Mouse (Mus musculus): Measurements from ENCODE around the gene Duox1. TPM values are rescaled to one million over a fixed set of nuclear protein-coding genes. Genes with fewer than 3 reads are reported as not detected.

Duox1 gene
- polyA plus RNA-seq, 1 experiment from 2014 or later = 0.03 TPM

- 0 out of 2 replicates have a peak, but pooled peaks cover 3% of the 10 kb centered on the region for H3K27me3 ChIP-seq
- WGBS = 82% methylated on average over 3 of the region's 3 CpGs
- no peak for ATAC-seq (replicated peaks; ENCODE audit: insufficient number of reproducible peaks, insufficient read depth, low FRiP score, low read depth)
Measured at GRCm38 (mm10) chr2:122347257-122347656, 31.8 kb downstream of the Duox1 start.

DNA sequence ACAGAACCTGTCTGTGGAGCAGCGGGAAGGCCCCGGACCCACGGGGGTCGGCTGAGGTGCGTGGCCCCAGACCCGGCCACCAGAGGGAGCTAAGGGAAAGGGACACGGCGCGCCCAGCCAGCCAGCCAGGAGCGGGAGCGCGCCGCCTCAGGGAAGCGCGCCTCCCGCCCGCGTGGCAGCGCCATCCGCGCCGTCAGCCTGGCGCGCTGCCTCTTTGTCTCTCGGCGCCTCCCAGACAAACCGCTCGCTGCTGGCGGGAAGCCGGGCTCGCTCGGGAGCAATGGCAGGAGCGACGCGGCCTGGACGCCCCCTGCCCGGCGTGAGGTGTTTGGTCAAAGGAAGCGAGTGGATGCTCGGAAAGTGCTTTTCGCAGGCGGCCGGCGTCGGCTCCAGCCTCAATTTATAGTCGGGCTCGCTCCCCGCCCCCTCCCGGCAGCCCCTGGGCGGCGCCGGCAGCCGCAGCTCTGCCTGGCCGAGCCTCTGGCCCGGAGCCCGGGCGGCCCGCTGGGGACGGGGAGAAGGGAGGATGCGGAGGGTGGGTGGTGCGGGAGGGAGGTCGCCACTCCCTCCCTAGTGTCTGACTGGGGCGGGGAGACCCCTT is 33.2 kb downstream of the Duox1 start:
- Histone ChIP-seq H3K36me3 (no peaks in the 10 kb centered on the region), H3K9me3 (replicated peaks) (no peaks in the 10 kb centered on the region), H3K4me1 (replicated peaks) (peaks cover 28% of the 10 kb centered on the region), H3K4me2 (peak overlapping the region; percentile 87), H3K27me3 (0 out of 2 replicates have a peak, but pooled peaks cover 3% of the 10 kb centered on the region), H3K27ac (peak overlapping the region; percentile 98), H3K9ac (peak overlapping the region; percentile 87), H3K4me3 (peak overlapping the region; percentile 70)
- ATAC-seq (replicated peaks; ENCODE audit: insufficient number of reproducible peaks, insufficient read depth, low FRiP score, low read depth) = peak; percentile 88
- WGBS = under 1% methylated on average over 58 of the region's 63 CpGs

More at GRCm38 (mm10) chr2:122347257-122347656, 31.8 kb downstream of the Duox1 start:
- H3K4me1 ChIP-seq (replicated peaks) = peaks cover 26% of the 10 kb centered on the region
- H3K4me3 ChIP-seq = no peak overlapping the region
- H3K9ac ChIP-seq = no peak overlapping the region
- no peaks in the 10 kb centered on the region for H3K36me3 ChIP-seq
- H3K4me2 ChIP-seq = no peak overlapping the region
- H3K27ac ChIP-seq = no peak overlapping the region
- H3K9me3 ChIP-seq (replicated peaks) = no peaks in the 10 kb centered on the region

DNA sequence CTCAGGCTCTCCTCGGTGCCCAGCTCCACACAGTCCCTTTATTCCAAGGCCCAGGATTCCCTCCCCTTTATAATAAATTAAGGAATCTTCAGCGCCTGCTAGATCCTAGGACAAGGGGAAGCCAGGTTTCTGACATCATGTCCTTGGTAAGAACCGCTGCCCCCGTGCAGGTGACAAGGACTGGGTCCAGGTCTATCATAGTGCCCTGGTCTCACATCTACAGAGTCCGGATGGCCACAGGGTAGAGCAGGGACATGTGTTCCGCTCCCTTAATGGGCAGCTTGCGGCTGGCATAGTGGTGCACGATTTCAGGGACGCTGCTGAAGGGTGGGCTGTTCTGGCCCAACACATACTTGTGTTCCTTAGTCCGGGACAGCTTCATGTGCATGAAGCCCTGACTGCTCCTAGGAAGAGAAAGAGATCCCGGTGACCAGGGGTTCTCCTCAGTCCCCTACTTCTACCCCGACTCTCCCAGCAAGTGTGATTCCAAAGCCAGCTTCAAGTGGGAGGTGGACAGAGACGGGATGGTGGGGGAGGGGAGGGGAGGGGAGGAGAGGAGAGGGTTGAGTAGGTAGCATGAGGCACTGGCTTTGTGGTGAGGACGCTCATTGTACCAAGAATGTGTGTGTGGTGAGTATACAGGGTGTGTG is 33.8 kb downstream of the Duox1 start:
- Histone ChIP-seq H3K9me3 (replicated peaks) (no peaks in the 10 kb centered on the region), H3K4me3 (peak overlapping the region; percentile 70), H3K9ac (peak overlapping the region; percentile 87), H3K27ac (peak overlapping the region; percentile 98), H3K36me3 (no peaks in the 10 kb centered on the region), H3K27me3 (0 out of 2 replicates have a peak, but pooled peaks cover 3% of the 10 kb centered on the region), H3K4me2 (peak overlapping the region; percentile 87), H3K4me1 (replicated peaks) (peaks cover 35% of the 10 kb centered on the region)
- ATAC-seq (replicated peaks; ENCODE audit: insufficient number of reproducible peaks, insufficient read depth, low FRiP score, low read depth) = peak; percentile 14; the same call in 1 of the 2 replicates
- 5% methylated on average over 14 of the region's 14 CpGs for WGBS

DNA sequence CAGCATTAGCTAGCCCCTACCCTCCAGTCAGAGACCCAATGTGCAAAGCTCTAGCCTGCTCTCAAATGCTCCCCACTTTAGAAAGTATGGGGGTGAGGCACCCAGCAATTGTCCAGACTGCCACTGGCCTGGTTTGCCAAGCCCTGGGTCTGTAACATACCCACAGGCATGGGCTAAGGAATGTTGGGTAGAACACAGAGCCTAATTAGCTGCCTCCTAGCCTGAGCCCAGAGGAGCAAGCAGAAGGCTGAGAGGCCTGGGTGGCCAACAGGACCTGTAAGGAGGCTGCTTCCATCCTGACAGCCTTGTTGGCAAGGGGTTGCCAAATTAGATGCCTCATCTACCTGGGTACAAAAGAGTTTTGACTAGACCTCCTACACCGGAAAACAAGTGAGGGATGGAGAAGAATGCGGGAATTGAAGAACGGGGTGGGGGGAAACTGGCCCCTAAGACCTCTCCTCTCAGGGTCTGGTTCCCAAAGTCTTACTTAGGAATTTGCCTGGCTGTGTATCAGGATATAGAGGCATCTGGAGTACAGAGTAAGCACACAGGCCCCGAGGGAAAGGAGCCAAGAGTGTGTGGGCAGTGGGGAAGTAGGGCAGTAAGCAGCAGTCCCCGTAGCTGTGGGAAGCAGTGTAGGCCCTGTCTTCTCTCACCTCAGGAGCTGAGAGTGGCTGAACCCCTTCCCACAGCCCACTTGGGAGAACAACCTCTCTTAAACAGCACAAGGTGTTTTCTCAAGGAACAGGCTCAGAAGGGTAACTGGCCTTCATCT is 35.9 kb downstream of the Duox1 start:
- WGBS = 60% methylated on average over 5 of the region's 5 CpGs
- 0 out of 2 replicates have a peak, but pooled peaks cover 3% of the 10 kb centered on the region for H3K27me3 ChIP-seq
- no peaks in the 10 kb centered on the region for H3K9me3 ChIP-seq (replicated peaks)
- no peak overlapping the region for H3K4me3 ChIP-seq
- no peak for ATAC-seq (replicated peaks; ENCODE audit: insufficient number of reproducible peaks, insufficient read depth, low FRiP score, low read depth)
- peak overlapping the region; percentile 46 for H3K27ac ChIP-seq
- no peak overlapping the region for H3K4me2 ChIP-seq
- H3K9ac ChIP-seq = no peak overlapping the region
- peaks cover 40% of the 10 kb centered on the region for H3K4me1 ChIP-seq (replicated peaks)
- no peaks in the 10 kb centered on the region for H3K36me3 ChIP-seq

GRCm38 (mm10) chr2:122351931-122352329 is 36.5 kb downstream of the Duox1 start:
- H3K4me2 ChIP-seq = no peak overlapping the region
- H3K4me3 ChIP-seq = no peak overlapping the region
- peak overlapping the region; percentile 46 for H3K27ac ChIP-seq
- no peak for ATAC-seq (replicated peaks; ENCODE audit: insufficient number of reproducible peaks, insufficient read depth, low FRiP score, low read depth)
- H3K27me3 ChIP-seq = 0 out of 2 replicates have a peak, but pooled peaks cover 3% of the 10 kb centered on the region
- WGBS = 56% methylated on average over 4 of the region's 4 CpGs
- H3K4me1 ChIP-seq (replicated peaks) = peaks cover 40% of the 10 kb centered on the region
- no peak overlapping the region for H3K9ac ChIP-seq
- no peaks in the 10 kb centered on the region for H3K9me3 ChIP-seq (replicated peaks)
- H3K36me3 ChIP-seq = no peaks in the 10 kb centered on the region

DNA sequence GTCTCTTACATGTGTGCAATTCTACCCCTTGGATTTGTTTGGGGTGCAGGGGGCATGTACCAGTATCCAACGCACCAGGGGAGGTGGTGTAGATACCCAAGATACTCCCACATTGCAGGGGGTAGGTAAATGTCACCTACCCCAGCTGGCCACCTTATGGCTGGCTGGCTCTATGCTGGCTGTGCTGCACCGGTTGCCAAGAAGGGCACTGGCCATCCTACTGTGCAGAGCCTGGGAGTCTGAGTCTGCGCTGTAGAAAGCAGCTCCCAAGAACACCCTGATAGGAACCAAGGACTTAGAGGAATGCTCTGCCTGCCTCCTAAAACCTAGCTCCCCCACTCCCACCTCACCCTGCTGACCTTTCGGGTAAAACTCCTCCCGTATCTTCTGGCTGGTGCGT is 37.5 kb downstream of the Duox1 start:
- no peaks in the 10 kb centered on the region for H3K27me3 ChIP-seq
- ATAC-seq (replicated peaks; ENCODE audit: insufficient number of reproducible peaks, insufficient read depth, low FRiP score, low read depth) = no peak
- peaks cover 38% of the 10 kb centered on the region for H3K4me1 ChIP-seq (replicated peaks)
- no peak overlapping the region for H3K9ac ChIP-seq
- no peaks in the 10 kb centered on the region for H3K9me3 ChIP-seq (replicated peaks)
- 71% methylated on average over 6 of the region's 6 CpGs for WGBS
- H3K4me2 ChIP-seq = no peak overlapping the region
- no peak overlapping the region for H3K4me3 ChIP-seq
- H3K27ac ChIP-seq = no peak overlapping the region
- no peaks in the 10 kb centered on the region for H3K36me3 ChIP-seq

GRCm38 (mm10) chr2:122353765-122354164 is 38.3 kb downstream of the Duox1 start:
- H3K36me3 ChIP-seq = no peaks in the 10 kb centered on the region
- no peak overlapping the region for H3K4me2 ChIP-seq
- no peaks in the 10 kb centered on the region for H3K27me3 ChIP-seq
- no peak for ATAC-seq (replicated peaks; ENCODE audit: insufficient number of reproducible peaks, insufficient read depth, low FRiP score, low read depth)
- no peak overlapping the region for H3K27ac ChIP-seq
- no peaks in the 10 kb centered on the region for H3K9me3 ChIP-seq (replicated peaks)
- H3K4me1 ChIP-seq (replicated peaks) = peaks cover 33% of the 10 kb centered on the region
- WGBS = 87% methylated on average over 8 of the region's 8 CpGs
- no peak overlapping the region for H3K4me3 ChIP-seq
- no peak overlapping the region for H3K9ac ChIP-seq

GRCm38 (mm10) chr2:122354191-122354929 is 38.9 kb downstream of the Duox1 start:
- no peak overlapping the region for H3K4me2 ChIP-seq
- H3K36me3 ChIP-seq = no peaks in the 10 kb centered on the region
- no peaks in the 10 kb centered on the region for H3K27me3 ChIP-seq
- H3K27ac ChIP-seq = no peak overlapping the region
- WGBS = 64% methylated on average over 12 of the region's 12 CpGs
- H3K9me3 ChIP-seq (replicated peaks) = no peaks in the 10 kb centered on the region
- ATAC-seq (replicated peaks; ENCODE audit: insufficient number of reproducible peaks, insufficient read depth, low FRiP score, low read depth) = no peak
- no peak overlapping the region for H3K9ac ChIP-seq
- H3K4me1 ChIP-seq (replicated peaks) = peaks cover 28% of the 10 kb centered on the region
- H3K4me3 ChIP-seq = no peak overlapping the region

DNA sequence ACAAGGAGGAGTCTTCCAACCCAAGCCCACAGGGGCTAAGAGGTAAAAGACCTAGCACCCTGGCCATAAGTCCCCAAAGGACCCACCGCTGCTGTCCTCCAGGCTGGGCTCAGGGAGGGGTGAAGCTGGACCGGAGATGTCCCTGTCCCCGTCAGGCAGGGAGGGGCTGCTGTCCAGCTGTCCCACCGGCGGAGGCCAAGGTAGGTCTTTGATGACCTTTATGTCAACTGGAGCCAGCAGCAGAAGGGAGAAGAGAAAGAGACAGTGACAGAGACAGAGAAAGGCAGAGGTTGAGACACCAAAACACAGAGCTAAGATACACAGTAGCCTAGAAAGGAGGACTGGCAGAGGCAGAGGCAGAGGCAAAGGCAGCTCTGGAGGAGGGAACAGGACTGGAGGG is 39.9 kb downstream of the Duox1 start:
- H3K27me3 ChIP-seq = no peaks in the 10 kb centered on the region
- H3K36me3 ChIP-seq = no peaks in the 10 kb centered on the region
- ATAC-seq (replicated peaks; ENCODE audit: insufficient number of reproducible peaks, insufficient read depth, low FRiP score, low read depth) = no peak
- H3K9me3 ChIP-seq (replicated peaks) = no peaks in the 10 kb centered on the region
- WGBS = 89% methylated on average over 5 of the region's 5 CpGs
- H3K4me2 ChIP-seq = no peak overlapping the region
- H3K9ac ChIP-seq = no peak overlapping the region
- no peak overlapping the region for H3K27ac ChIP-seq
- H3K4me1 ChIP-seq (replicated peaks) = peaks cover 25% of the 10 kb centered on the region
- H3K4me3 ChIP-seq = no peak overlapping the region

GRCm38 (mm10) chr2:122356187-122356586 is 40.7 kb downstream of the Duox1 start:
- 77% methylated on average over 3 of the region's 3 CpGs for WGBS
- Histone ChIP-seq H3K27me3 (no peaks in the 10 kb centered on the region), H3K27ac (no peak overlapping the region), H3K4me2 (no peak overlapping the region), H3K9ac (no peak overlapping the region), H3K4me1 (replicated peaks) (peaks cover 25% of the 10 kb centered on the region), H3K9me3 (replicated peaks) (no peaks in the 10 kb centered on the region), H3K4me3 (no peak overlapping the region), H3K36me3 (no peaks in the 10 kb centered on the region)
- ATAC-seq (replicated peaks; ENCODE audit: insufficient number of reproducible peaks, insufficient read depth, low FRiP score, low read depth) = no peak

DNA sequence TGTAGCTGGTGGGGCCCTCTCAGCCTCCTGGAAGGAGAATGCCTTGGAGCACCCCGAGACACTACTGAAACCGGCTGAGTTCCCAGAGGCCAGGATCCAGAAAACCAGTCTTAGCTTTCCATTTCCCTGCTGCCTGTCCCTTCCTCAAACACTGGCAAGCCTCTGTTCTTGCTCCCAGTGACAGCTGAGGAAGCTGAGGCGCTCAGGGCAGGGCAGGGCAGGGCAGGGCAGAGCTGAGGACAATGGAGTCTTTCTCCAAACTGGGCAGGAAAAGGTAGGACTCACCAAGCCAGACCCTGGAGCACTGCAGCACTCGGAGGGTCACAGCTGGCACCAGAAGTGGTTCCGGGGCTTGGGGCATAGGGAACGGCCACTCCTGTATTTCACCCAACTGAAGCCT is 44.8 kb downstream of the Duox1 start:
- no peak overlapping the region for H3K27ac ChIP-seq
- H3K9me3 ChIP-seq (replicated peaks) = no peaks in the 10 kb centered on the region
- 85% methylated on average over 6 of the region's 6 CpGs for WGBS
- H3K36me3 ChIP-seq = no peaks in the 10 kb centered on the region
- no peak overlapping the region for H3K4me3 ChIP-seq
- no peak overlapping the region for H3K9ac ChIP-seq
- no peaks in the 10 kb centered on the region for H3K27me3 ChIP-seq
- no peak overlapping the region for H3K4me2 ChIP-seq
- H3K4me1 ChIP-seq (replicated peaks) = no peaks in the 10 kb centered on the region
- no peak for ATAC-seq (replicated peaks; ENCODE audit: insufficient number of reproducible peaks, insufficient read depth, low FRiP score, low read depth)

Data from heart, embryonic 15.5 days (tissue).